Mouse (Mus musculus) adipocyte (in vitro differentiated cells): ENCODE data around the gene Borcs7.

Experiments
- DNase-seq: peaks from one replicate; pipeline ENCODE4 v3.0.0-alpha.2; 2016; ENCODE audit warnings: low spot score

The Borcs7 gene

DNA sequence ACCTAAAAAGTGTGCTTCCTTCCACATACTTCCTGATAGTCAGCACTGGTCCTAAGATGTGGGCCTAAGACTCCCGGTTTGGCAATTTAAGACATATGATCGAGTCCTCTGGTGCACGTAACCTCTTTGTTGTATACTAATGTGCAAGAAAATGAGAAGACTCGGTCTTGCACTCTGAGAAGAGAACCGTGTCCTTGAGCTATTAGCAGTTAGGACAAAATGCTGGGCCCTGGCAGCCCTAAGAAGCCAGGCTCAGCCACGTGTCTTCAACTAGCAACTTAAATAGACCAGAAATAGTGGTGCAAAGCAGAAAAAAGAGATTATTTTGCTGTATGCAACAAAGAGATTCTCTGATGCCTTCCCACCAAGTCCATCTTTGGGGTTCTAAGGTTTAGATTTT is 26.9 kb upstream of the Borcs7 start:
- DNase-seq: no peak

DNA sequence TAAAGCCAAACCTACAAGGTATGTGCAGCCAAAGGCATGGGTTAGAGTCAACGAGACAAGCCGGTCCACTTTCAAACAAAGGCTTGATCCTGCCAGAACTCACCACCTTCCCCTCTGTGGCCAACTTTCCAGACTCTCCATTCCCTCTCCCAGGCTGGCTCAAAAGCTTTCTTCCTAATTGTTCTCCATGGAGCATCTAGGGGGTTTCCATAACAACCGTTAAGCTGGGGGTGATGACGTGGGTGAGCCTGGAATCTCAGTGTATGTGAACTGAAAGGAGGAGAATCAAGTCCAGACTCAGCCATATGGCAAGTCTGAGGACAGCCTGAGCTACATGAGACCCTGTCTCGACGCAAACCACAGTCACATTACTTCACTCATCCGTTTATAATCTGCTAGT is 24.2 kb upstream of the Borcs7 start:
- DNase-seq: no peak

DNA sequence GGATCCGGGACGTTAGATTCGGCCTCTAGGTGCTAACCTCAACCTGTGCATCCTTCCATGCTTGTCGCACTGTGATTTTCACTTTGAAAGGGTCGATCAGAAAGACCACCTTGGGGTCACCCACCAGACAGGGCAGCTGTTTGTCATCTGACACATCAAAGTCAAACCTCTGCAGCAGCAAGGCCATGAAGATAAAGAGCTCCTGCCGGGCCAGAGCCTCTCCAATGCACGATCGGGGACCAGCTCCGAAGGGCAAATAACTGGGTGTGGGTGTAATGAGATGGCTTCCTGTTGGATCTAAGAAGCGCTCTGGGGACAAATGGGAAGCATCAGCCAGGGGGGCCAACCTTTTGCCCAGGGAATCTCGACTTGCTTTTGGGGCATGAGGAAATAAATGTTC is 22.4 kb upstream of the Borcs7 start:
- DNase-seq: no peak

DNA sequence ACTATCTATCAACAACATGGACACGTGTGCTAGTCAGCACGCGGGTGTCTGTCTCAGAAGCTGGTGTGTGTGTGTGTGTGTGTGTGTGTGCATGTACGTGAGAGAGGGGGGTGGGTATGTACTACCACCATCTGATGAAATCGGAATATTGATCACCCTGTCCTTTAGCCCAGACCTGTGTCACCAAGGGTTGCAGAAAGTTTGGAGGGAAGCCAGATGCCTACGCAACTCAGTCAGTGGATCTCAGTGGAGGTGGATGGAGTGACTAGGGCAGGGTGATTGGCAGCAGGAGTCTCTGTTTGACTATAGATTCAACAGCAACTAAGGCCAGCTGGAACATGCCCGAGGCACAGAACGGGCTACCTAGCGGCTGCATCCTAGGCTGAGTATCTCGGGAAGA is 21.4 kb upstream of the Borcs7 start:
- DNase-seq: no peak

DNA sequence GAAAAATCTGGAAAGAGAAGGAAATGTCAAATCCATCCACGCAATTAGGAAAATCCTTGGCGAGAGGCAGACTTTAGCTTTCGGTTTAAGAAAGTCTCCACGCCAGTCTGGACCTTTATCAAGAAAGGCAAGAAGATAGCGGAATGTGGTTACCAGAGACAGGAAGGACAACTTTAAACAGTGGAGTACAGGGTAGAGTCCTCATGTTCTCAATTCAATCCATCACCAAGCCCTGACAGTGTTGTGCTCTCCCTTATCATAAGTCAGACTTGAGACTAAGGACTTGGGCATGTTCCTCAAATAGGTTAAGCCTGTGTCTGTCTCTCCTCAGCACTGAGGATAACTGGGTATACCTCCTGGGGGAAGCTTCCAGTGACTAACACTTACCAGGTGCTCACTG is 19.9 kb upstream of the Borcs7 start:
- no peak for DNase-seq

DNA sequence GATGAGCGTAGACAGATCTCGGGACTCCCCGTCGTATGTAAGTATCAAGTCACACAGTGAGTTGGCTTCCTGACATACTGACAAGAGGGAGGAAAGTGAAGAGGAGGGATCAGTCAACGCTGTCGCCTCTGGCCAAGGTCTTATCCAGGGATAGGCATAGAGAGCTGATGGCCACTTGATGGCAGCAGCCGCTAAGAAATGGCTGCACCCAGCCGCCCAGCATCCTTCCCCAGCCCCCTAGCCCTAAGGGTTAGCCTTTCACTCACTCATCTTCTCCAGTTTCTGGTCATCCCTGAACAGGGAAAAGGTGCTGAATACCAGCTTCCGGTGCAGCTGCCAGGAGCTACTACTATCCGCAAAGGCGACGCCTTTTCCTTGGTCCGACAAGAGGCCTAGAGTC is 19.0 kb upstream of the Borcs7 start:
- peak; percentile 69 for DNase-seq

DNA sequence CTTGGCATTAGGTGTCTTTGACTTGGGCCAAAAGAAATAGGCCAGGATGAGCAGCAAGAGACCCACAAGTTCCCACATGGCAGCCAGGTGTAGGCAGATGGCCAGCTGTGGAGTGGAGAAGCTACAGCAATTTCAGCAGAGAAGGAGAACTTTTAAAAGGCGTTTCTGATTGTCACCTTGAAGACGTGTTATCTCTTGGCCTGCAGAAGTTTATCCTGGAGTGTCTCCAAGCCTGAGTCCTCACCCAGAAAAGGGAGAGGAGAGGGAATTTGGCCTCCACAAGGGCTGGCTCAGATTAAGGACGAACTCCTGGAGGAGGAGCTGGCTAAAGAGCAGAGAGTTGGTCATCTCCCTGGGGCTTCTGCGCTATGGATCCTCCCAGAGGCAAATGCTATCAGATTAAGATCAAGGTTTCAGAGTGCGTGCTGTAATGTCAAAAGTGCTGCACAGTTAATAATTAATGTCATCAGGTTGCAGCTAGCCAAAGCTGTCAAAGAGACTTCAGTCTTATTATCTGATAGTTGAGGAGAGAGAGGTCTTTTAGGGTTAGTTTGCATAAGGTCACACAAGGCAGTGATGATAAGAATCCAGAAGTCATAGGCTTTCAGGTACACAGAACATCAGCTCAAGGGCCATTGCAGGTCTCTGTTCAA is 16.8 kb upstream of the Borcs7 start, which contains the start of gene Cyp17a1:
Gene Cyp17a1 (minus strand): TSS at position 407 of the 653 bp plus-strand sequence.
- no peak for DNase-seq

DNA sequence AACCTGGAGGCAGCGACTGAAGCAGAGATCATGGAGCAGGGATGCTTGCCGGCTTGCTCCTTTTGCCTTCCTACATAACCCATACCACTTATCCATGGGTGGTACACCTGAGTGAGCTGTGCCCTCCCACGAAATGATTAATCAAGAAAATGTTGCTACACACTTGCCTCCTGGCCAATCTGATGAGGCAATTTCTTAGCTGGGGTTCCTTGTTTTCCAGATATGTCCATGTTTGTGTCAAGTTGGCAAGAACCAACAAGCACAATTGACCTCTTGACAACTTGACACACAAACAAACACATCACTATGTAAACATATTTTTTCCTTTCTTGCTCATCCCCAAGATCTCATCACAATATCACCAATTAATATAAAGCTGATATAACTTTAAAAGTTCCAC is 14.1 kb upstream of the Borcs7 start:
- peak; percentile 29 for DNase-seq

DNA sequence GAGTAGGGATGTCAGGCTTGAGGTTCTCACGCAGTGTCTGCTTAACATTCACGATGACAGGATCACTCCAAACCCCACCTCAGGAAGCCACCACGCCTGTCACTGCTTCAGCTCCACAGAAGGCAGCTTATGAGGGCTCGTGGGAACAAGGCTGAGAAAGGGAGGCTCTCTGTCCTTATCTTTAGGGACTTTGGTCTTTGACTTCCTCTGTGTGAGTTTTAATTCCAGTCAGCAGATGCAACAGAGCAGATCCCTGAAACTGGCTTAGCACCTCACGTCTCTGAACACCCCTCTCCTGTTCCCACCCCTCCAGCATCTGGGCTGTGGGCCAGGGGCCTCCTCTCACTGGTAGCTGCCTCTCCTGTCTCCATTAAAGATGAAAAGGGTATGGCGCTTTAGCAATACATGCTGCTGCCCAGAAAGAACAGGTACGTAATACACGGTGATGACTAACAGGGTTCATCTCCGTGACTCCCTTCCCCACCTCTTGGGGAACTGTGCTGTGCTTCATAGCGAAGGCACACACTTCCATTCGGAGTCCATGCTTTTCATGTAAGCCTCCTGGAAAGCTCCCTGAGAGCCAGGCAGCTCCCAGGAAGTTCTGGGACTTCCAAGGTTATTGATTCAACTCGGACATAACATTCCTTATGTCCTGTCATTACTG is 9.9 kb upstream of the Borcs7 start:
- no peak for DNase-seq

DNA sequence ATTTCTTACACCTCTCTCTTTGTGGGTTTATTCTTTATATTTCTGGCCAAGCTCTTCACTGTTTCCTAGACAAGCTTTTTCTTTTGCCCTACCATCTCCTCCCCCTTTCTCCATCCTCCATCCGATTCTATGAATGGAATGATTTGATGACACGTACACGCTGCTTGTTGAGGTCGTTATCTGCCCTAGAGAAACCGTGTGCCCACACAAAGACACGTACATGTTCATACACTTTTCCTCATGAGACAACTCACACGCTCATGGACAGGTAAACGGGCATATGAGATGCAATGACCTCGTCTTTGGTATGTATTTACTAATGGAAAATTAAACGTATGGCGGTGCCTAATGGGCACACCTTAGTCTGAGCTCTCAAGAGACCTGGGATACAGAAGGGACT is 681 bp downstream of the Borcs7 start:
- no peak for DNase-seq

DNA sequence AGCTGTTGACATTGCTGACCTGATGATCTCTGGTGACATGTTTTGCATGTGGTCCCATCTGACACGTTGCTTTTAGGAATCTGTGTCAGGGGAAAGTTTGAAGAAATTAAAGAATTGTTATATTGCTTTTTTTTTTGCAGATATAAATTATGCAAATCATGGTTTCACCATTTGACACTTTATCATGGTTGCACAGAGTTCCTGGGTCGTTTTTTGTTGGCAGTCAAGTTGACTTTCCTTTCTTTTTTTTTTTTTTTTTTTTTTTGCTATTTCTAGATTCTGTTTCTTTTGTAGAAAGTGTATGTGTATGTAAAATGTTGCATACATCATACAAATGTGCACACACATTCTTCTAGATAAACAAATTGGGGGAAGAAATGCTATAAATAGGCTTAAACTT is 1.4 kb downstream of the Borcs7 start:
- no peak for DNase-seq

DNA sequence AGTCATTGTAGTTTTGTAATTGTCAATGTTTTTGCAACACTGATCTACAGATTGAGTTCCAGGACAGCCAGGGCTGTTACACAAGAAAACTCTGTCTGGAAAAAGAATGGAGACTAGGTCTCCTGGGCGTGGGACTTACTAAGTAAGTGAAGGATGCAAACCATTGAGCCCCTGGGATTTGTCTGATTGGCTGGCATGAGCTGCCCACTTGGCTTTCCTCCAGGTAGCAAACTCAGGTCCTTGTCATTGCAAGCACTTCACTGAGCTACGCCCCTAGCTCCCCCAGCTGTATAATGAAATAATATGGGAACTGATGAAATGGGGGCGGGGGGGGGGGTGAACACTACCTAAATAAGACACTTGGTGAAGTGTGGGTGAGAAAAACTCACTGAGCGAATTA is 3.4 kb downstream of the Borcs7 start:
- peak; percentile 60 for DNase-seq

DNA sequence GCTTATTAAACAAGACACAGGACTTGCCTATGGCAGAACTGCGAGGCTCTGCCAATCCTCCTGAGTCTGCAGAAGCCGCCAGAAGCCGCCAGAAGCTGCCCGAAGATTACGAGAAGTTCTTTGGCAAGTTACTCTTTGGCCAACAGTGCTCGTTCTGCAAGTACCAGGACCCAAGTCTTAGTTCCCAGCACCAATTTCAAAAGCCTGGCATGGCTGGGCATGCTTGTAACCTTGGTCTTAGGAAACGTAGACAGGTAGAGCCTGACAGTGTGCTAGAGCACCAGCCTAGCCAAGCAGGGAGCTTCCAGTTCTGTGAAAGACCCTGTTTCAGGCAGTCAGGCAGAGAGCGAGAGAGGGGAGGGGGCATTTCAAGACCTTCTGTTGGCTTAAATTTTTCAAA is 6.8 kb downstream of the Borcs7 start:
- no peak for DNase-seq

DNA sequence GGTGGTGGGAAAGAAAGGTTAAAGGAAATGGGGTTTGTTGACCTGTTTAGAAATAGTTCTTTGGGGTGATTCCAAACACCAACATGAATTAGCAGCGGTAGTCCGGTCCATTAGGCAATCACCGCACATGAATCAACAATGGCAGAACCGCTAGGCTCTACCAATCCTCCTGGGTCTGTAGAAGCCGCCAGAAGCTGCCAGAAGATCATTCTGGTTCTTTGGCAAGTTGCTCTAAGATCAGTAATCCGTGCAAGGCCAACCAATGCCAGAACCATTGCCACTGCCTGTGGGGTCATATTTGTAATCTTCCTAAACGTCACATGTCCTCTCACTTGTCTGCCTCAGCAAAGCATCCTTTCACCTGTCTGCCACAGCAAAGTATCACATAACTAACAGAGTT is 7.2 kb downstream of the Borcs7 start:
- DNase-seq: no peak

DNA sequence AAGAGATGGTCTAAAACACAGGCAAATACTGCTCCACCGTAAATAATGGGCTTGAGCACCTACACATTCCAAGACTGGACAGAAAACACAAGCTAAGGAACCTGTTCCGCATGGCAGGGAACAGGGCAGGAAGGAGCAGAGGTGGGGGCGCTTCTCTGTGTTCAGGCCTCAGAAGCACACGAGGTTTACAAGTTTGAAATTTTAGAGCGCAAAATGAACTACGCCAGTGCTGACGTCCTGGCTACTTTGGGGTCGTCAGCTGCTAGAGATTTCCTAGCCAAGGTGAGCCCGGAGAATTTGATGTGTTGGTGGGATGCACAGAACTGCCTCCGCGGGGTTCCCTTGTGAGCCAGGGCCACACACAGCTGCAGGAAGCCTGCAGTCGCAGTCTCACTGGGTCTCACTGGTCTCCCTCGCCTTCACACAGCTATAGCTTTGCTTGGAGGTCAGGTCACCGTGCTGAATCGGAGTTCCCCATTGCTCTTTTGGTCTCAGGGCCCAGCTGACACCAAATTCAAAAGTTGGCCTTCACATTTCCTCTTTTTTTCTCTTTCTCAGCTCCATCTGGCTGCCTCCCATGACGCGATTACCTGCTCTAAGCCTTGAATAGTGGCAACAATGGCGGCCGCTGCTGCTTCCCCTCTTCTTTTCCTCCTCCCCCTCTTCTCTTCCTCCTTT is 8.3 kb downstream of the Borcs7 start:
- DNase-seq: no peak

DNA sequence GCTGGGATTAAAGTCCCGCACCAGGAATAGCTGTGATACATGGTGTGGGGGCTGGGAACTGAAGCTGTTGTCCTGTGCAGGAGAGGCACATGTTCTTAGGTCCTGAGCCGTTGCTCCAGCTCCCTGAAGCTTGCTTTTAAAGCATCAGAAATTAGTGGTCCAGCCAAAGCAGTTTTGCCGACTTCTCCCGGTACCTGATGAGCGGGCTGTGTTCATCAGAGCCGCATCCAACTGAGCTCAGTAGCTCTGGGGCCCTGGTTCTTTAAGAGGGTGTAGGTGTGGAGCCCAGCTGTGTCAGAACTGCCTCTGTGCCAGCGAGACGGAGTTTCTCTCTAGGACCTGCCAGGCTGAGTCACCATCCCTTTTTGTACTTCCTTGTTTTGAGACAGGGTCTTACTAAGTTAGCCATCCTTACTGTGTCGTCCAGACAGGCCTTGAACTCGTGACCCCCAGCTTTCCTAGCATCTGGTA is 9.3 kb downstream of the Borcs7 start:
- DNase-seq: no peak

DNA sequence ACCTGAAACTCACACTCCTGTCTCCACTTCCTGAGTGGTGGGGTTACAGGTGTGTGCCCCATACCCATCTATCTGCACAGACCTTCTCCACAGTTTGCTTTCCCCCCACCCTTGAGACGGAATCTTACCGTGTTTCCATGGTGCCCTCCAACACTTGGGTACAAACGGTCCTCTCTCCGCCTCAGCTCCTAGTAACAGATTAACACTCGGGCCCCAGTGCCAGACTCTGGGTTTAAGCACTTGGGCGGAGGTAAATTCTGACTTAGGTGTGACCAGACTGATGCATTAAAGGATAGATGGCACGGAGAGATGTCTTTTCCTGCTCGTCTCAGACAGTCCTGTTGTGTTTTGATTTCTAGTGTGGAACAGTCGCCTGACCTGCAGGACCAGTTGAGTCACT is 11.4 kb downstream of the Borcs7 start:
- no peak for DNase-seq

DNA sequence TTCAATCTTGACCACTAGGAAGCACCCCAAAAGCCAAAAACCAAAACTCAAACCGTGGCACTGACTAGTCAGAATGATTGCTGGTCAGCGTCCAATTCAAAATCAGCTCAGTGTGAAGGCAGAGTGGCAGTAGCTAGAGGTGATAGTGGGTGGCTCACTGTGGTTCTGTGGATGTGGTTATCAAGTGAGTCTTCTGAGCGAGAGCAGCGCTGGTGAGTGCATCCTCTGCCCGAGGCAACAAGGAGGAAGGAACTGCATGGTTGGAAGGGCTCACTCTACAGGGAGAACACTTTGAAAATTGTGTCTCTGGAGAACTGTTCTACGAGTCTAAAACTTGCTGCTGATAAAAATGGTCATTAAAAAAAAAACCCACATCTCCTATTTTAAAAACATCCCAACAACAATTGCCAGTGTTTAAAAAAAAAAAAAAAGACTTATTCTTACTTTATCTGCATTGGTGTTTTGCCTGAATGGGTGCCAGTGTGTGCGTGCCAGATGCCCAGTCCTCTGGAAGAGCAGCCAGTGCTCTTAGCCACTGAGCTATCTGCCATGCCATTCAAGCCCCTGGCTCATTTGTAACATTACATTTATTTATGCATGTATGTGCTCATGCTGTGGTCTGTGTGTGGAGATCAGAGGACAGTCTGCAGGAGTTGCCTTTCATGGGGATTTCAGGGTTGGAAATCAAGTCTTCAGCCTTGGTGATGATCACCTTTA is 16.2 kb downstream of the Borcs7 start:
- no peak for DNase-seq

DNA sequence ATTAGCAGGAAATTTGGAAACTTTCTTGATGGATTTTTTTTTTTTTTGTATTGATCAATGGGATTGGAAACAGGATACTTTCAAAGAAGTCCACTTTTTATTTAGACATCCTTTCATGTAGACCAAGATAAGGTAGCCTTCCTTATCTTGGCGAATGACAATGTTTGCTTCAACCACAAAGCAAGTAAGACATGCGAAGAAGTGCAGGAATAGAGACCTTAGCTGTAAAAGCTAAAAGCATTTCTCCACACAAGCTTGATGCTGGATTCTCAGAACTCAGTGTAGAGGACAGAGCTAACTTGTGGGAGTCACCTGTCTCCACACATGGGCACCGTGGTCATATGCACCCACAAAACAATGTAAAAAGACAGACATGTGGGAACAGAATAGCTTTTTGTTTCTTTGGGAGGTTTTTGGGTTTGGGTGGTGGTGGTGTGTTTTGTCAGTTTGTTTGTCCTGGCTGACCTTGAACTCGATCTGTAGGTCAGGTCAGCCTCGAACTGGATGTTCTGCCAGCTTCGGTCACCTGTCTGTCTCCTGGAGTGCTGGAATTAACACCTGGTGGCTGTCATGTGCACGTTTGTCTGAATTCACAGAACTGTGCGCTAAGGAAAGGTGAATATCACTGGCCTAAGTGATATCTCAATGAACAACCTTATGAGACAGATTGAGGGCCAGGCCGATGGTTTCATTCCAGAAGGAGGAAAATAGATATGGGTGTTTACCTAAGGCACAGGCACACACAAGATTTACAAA is 17.0 kb downstream of the Borcs7 start:
- DNase-seq: no peak

DNA sequence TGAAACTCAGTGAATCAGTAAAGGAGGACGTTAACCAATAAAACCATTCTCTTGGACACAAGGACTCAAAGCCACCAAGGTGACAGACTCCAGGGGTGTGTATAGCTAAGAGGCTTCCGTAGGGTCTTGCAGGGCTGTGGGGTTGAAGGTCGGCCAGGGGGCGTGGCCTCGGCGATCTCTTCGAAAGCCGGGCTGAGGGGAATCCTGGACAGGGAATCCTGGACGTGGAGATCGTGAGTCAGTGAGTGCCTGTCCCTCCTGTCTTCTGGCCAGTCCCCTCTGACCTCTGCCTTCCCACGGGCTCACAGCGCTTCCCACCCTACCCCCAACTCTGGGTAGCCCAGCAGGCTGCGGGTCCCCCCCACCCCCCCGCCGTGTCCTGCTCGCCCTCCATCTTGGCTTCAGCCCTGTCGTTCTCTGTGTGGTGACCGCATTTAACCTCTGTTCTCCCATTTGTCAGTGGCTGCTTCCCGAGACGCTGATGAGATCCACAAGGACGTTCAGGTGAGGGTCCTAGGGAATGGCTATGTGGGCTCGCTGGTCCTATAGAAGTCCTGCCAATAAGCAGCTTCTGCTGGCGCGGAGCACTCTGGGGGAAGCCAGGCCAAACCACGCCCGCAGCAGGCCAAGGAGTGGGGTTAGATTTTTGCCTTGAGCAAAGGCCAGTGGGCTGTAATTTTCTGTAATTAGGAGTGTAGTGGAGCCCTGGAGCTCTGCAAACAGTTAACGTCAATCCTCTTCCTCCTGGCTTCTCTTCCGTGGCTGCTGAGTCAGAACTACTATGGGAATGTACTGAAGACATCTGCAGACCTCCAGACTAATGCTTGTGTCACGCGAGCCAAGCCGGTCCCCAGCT is 17.8 kb downstream of the Borcs7 start, which contains the start of gene As3mt:
Gene As3mt (plus strand): TSS at position 163 of the 856 bp plus-strand sequence.
- no peak for DNase-seq

DNA sequence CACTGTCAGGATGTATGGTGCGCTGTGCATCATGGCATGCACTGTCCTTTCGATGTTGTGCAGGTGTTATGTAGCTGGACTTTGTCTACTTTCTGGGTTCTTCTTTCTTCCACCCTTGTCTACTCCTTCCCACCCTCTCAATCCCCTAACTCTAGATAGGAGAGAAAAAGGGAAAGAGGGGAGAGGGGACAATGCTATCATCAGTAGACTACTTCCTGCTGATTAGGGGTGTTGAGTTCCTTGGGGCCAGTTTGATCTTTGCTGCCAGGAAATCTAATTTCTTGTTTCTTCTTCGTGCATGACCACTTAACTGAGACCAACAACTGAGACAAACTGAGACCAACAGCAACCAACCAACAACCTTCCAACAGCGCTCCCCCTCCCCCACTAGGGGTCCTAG is 20.9 kb downstream of the Borcs7 start:
- DNase-seq: no peak
